Mouse (Mus musculus) MEL (cell line): ENCODE data around the gene Fnbp1l. TPM values are rescaled to one million over a fixed set of nuclear protein-coding genes. Genes with fewer than 3 reads are reported as not detected.

ENCODE experiments used
- DNase-seq: peaks from one replicate; pipeline ENCODE4 v3.0.0; 2011; ENCODE audit warnings: low read depth, low spot score
- H3K27ac ChIP-seq: 2 replicates; pipeline ENCODE4 v1.5.1; 2012; ENCODE audit warnings: low read depth, mild to moderate bottlenecking, control low read depth, low read length, moderate library complexity; ENCODE audit not compliant: control insufficient read depth
- H3K27me3 ChIP-seq, 2 experiments: fragments of 150-350 bp in 1 of 2; sonication (generic) in 1 of 2; 2 replicates each; pipeline ENCODE4 v1.6.1; 2012; ENCODE audit warnings: low read length in 2 of 2, mild to moderate bottlenecking in 2 of 2, improper control_type of control experiment in 1 of 2, moderate library complexity in 1 of 2; ENCODE audit not compliant: insufficient read depth in 2 of 2, control insufficient read depth in 1 of 2
- H3K36me3 ChIP-seq, 2 experiments: 2 replicates each; pipeline ENCODE4 v1.6.1; 2012 to 2014; ENCODE audit warnings: low read length in 2 of 2, improper control_type of control experiment in 1 of 2, inconsistent platforms in 1 of 2, mild to moderate bottlenecking in 1 of 2; ENCODE audit not compliant: insufficient read depth in 2 of 2, control insufficient read depth in 1 of 2
- H3K4me1 ChIP-seq, 2 experiments: fragments of 150-350 bp in 1 of 2; sonication (generic) in 1 of 2; 2 replicates each; pipeline ENCODE4 v1.6.1; 2012; ENCODE audit warnings: low read length in 2 of 2, improper control_type of control experiment in 1 of 2, mild to moderate bottlenecking in 1 of 2; ENCODE audit not compliant: insufficient read depth in 2 of 2, control insufficient read depth in 1 of 2
- H3K4me3 ChIP-seq, 2 experiments: fragments of 150-350 bp in 1 of 2; sonication (generic) in 1 of 2; 2 replicates each; pipeline ENCODE4 v1.5.1; 2012; ENCODE audit warnings: low read depth in 2 of 2, low read length in 2 of 2, mild to moderate bottlenecking in 2 of 2, moderate library complexity in 2 of 2, control low read depth in 1 of 2, improper control_type of control experiment in 1 of 2; ENCODE audit not compliant: control insufficient read depth in 1 of 2, insufficient read depth in 1 of 2
- H3K79me2 ChIP-seq: 2 replicates; pipeline ENCODE4 v1.6.1; 2012; ENCODE audit warnings: mild to moderate bottlenecking, low read length, moderate library complexity; ENCODE audit not compliant: control insufficient read depth, poor library complexity, insufficient read depth
- H3K9ac ChIP-seq: 2 replicates; pipeline ENCODE4 v1.6.1; 2012; ENCODE audit warnings: low read depth, mild to moderate bottlenecking, control low read depth, low read length, moderate library complexity; ENCODE audit not compliant: control insufficient read depth, poor library complexity, severe bottlenecking
- H3K9me3 ChIP-seq: fragments of 150-350 bp; sonication (generic); replicated peaks from 2 replicates; pipeline ENCODE4 v1.6.1; 2012; ENCODE audit warnings: mild to moderate bottlenecking, low read length, improper control_type of control experiment, moderate library complexity; ENCODE audit not compliant: insufficient read depth
- CTCF ChIP-seq, 3 experiments: IDR thresholded peaks in 2 of 3; conservative IDR thresholded peaks in 1 of 3; 2 replicates each; pipeline ENCODE4 v1.5.1; 2011 to 2012; ENCODE audit warnings: low read length in 3 of 3, low read depth in 2 of 3, mild to moderate bottlenecking in 2 of 3, improper control_type of control experiment in 1 of 3, inconsistent platforms in 1 of 3, mixed read lengths in 1 of 3, moderate library complexity in 1 of 3; ENCODE audit not compliant: control insufficient read depth in 1 of 3, insufficient read depth in 1 of 3, poor library complexity in 1 of 3, severe bottlenecking in 1 of 3
- ELF1 ChIP-seq: IDR thresholded peaks from 2 replicates; pipeline ENCODE4 v1.6.1; 2014; ENCODE audit warnings: low read depth, mild to moderate bottlenecking, inconsistent platforms, low read length, improper control_type of control experiment, moderate library complexity
- ETS1 ChIP-seq: IDR thresholded peaks from 2 replicates; pipeline ENCODE4 v1.6.1; 2012; ENCODE audit warnings: low read depth, mild to moderate bottlenecking, inconsistent platforms, low read length, improper control_type of control experiment, moderate library complexity
- HCFC1 ChIP-seq: IDR thresholded peaks from 2 replicates; pipeline ENCODE4 v1.6.1; 2012; ENCODE audit warnings: low read depth, mild to moderate bottlenecking, inconsistent platforms, low read length, improper control_type of control experiment, moderate library complexity
- MAFK ChIP-seq: IDR thresholded peaks from 2 replicates; pipeline ENCODE4 v1.6.1; 2011; ENCODE audit warnings: low read depth, mild to moderate bottlenecking, low read length, improper control_type of control experiment, borderline replicate concordance
- MEF2A ChIP-seq: IDR thresholded peaks from 2 replicates; pipeline ENCODE4 v1.6.1; 2014; ENCODE audit warnings: low read depth, mild to moderate bottlenecking, inconsistent platforms, low read length, improper control_type of control experiment; ENCODE audit not compliant: poor library complexity, insufficient replicate concordance, severe bottlenecking; ENCODE audit errors: extremely low read depth
- NRF1 ChIP-seq: IDR thresholded peaks from 2 replicates; pipeline ENCODE4 v1.6.1; 2014; ENCODE audit warnings: low read depth, mild to moderate bottlenecking, inconsistent platforms, low read length, improper control_type of control experiment, moderate library complexity; ENCODE audit not compliant: poor library complexity, insufficient read depth, severe bottlenecking
- POLR2AphosphoS5 ChIP-seq: IDR thresholded peaks from 2 replicates; pipeline ENCODE4 v1.6.1; 2012; ENCODE audit warnings: low read depth, borderline replicate concordance, mild to moderate bottlenecking, inconsistent platforms, low read length, moderate library complexity, mixed read lengths
- RAD21 ChIP-seq: IDR thresholded peaks from 2 replicates; pipeline ENCODE4 v1.6.1; 2011; ENCODE audit warnings: mild to moderate bottlenecking, low read depth, low read length, improper control_type of control experiment
- TAL1 ChIP-seq: IDR thresholded peaks from 2 replicates; pipeline ENCODE4 v1.6.1; 2012; ENCODE audit warnings: mild to moderate bottlenecking, inconsistent platforms, low read length, moderate library complexity, mixed read lengths
- TBP ChIP-seq: IDR thresholded peaks from 2 replicates; pipeline ENCODE4 v1.8.0; 2011; ENCODE audit warnings: low read depth, low read length, improper control_type of control experiment
- TCF12 ChIP-seq: IDR thresholded peaks from 2 replicates; pipeline ENCODE4 v1.6.1; 2014; ENCODE audit warnings: low read depth, mild to moderate bottlenecking, inconsistent platforms, low read length, improper control_type of control experiment, moderate library complexity
- USF1 ChIP-seq: IDR thresholded peaks from 2 replicates; pipeline ENCODE4 v1.6.1; 2014; ENCODE audit warnings: low read depth, mild to moderate bottlenecking, inconsistent platforms, low read length, improper control_type of control experiment, moderate library complexity
- ZKSCAN1 ChIP-seq: IDR thresholded peaks from 2 replicates; pipeline ENCODE4 v1.6.1; 2012; ENCODE audit warnings: low read depth, mild to moderate bottlenecking, inconsistent platforms, low read length, improper control_type of control experiment, moderate library complexity
- ZNF384 ChIP-seq: IDR thresholded peaks from 2 replicates; pipeline ENCODE4 v1.6.1; 2012; ENCODE audit warnings: low read depth, mild to moderate bottlenecking, inconsistent platforms, low read length, improper control_type of control experiment
- polyA plus RNA-seq, 2 experiments: library from polyadenylated mRNA; stranded (reverse) in 1 of 2; unstranded in 1 of 2; fragments of >175 nt in 1 of 2; fragments of >200 nt in 1 of 2; gene quantifications; 2 replicates each; pipeline versions ENCODE4 v1.2.1 to v1.2.4; 2012; ENCODE audit warnings: low replicate concordance in 2 of 2, low read depth in 1 of 2; ENCODE audit not compliant: insufficient read length in 2 of 2, insufficient read depth in 1 of 2, missing spikeins in 1 of 2
- total RNA-seq: library from RNA; depleted of rRNA; stranded (reverse); fragments of 300-350 nt; gene quantifications from 2 replicates; pipeline ENCODE4 v1.2.3, GENCODE M21; 2012

Fnbp1l gene
- total and polyA plus RNA-seq, 3 experiments = not detected

GRCm38 (mm10) chr3:122619931-122620284, 393 bp upstream of the Fnbp1l start:
- Histone ChIP-seq H3K4me3 (no peak overlapping the region), H3K79me2 (no peaks in the 10 kb centered on the region), H3K36me3 (no peaks in the 10 kb centered on the region), H3K9ac (no peak overlapping the region), H3K4me1 (no peaks in the 10 kb centered on the region), H3K9me3 (no peaks in the 10 kb centered on the region), H3K27ac (no peak overlapping the region), H3K27me3 (no peaks in the 10 kb centered on the region)
- TF ChIP-seq ELF1 (no peak), POLR2AphosphoS5 (no peak), TAL1 (no peak), CTCF (IDR thresholded peaks at IDR 0.05 in 2 of 3, conservative IDR thresholded peaks at IDR 0.05 in 1 of 3; ENCODE audit: control insufficient read depth in 1 of 3, insufficient read depth in 1 of 3, low read depth in 2 of 3, low read length in 3 of 3, poor library complexity in 1 of 3, severe bottlenecking in 1 of 3) (no peak), USF1 (no peak), TBP (no peak), ZKSCAN1 (no peak), ETS1 (no peak), MEF2A (no peak), NRF1 (no peak), MAFK (no peak), ZNF384 (no peak), TCF12 (no peak), RAD21 (no peak), HCFC1 (no peak)
- no peak for DNase-seq

DNA sequence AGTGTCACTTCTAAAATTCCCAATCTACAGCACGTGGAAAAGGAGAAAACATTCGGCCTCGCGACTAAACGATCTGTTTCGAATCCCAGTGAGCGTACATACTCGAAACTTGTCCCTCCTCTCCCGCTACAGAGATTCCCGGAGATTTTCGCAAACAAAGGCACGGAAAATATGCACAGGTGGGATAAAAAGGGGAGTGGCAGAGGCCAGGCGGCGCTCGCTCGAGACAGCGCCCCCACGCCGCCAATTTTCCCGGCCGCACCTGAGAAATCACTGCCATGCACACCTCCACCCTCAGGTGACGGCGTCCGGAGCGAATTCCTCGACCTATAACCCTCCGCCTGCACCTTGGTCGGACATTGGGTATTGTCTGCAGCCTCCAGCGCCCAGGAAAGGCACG, 1.1 kb downstream of the Fnbp1l start:
- Histone ChIP-seq H3K79me2 (no peaks in the 10 kb centered on the region), H3K36me3 (no peaks in the 10 kb centered on the region), H3K4me3 (no peak overlapping the region), H3K9ac (no peak overlapping the region), H3K27ac (no peak overlapping the region), H3K9me3 (no peaks in the 10 kb centered on the region), H3K27me3 (no peaks in the 10 kb centered on the region), H3K4me1 (no peaks in the 10 kb centered on the region)
- no peak for DNase-seq
- TF ChIP-seq MEF2A = no peak
- TF ChIP-seq ZNF384 = no peak
